Mouse (Mus musculus) hindbrain, embryonic 10.5 days (tissue): Measurements from ENCODE around the gene Zfp821. TPM values are rescaled to one million over a fixed set of nuclear protein-coding genes. Genes with fewer than 3 reads are reported as not detected.
A peak's percentile ranks its signal among the peaks of the same experiment; 100 is the strongest.
"Not testable (repeated sequence)": the region's sequence is repeated elsewhere in the genome, so short reads cannot be mapped to it uniquely, and the experiment has no call there.

ENCODE experiments used
- DNase-seq: peaks from one replicate; pipeline ENCODE4 v3.0.0-alpha.2; 2017; ENCODE audit warnings: low spot score
- H3K27ac ChIP-seq: fragments of 300-500 bp; sonication (generic); 2 replicates; pipeline ENCODE4 v1.5.1; 2016; ENCODE audit warnings: mild to moderate bottlenecking, moderate library complexity
- H3K27me3 ChIP-seq: fragments of 300-500 bp; sonication (generic); 2 replicates; pipeline ENCODE4 v1.6.1; 2016; ENCODE audit warnings: mild to moderate bottlenecking; ENCODE audit not compliant: poor library complexity, insufficient read depth, severe bottlenecking
- H3K36me3 ChIP-seq: fragments of 300-500 bp; sonication (generic); 2 replicates; pipeline ENCODE4 v1.6.1; 2016; ENCODE audit warnings: mild to moderate bottlenecking, moderate library complexity
- H3K4me1 ChIP-seq: fragments of 300-500 bp; sonication (generic); replicated peaks from 2 replicates; pipeline ENCODE4 v1.6.1; 2016; ENCODE audit warnings: mild to moderate bottlenecking
- H3K4me3 ChIP-seq: fragments of 300-500 bp; sonication (generic); 2 replicates; pipeline ENCODE4 v1.5.1; 2016; ENCODE audit warnings: mild to moderate bottlenecking, moderate library complexity
- H3K9me3 ChIP-seq: fragments of 300-500 bp; sonication (generic); 2 replicates; pipeline ENCODE4 v1.6.1; 2016; ENCODE audit warnings: mild to moderate bottlenecking, moderate library complexity
- WGBS: fragments of 180-500 bp; shearing (Covaris S2); methylation state at CpG from one replicate; pipeline ENCODE4 v1.1.7; 2016; 5-methylcytosine and 5-hydroxymethylcytosine counted together
- polyA plus RNA-seq: library from polyadenylated mRNA; unstranded; fragments of >200 nt; fragmentation: Nextera tagmentation; extraction: Ambion mirVana; gene quantifications from 2 replicates; pipeline ENCODE4 v1.2.1, GENCODE M21; 2016

The Zfp821 gene
- polyA plus RNA-seq, 1 experiment from 2014 or later = 50.3 TPM

- WGBS = 87% methylated on average over 3 of the region's 3 CpGs
Measured at GRCm38 (mm10) chr8:109734018-109734417, 28.7 kb downstream of the Zfp821 start.

GRCm38 (mm10) chr8:109736819-109737218 lies 31.5 kb downstream of the Zfp821 start:
- H3K36me3 ChIP-seq = peaks cover 35% of the 10 kb centered on the region

More at GRCm38 (mm10) chr8:109734018-109734417, 28.7 kb downstream of the Zfp821 start:
- no peaks in the 10 kb centered on the region for H3K9me3 ChIP-seq
- no peak overlapping the region for H3K27ac ChIP-seq
- DNase-seq = no peak
- no peaks in the 10 kb centered on the region for H3K27me3 ChIP-seq
- H3K4me1 ChIP-seq = peaks cover 15% of the 10 kb centered on the region
- H3K36me3 ChIP-seq = peaks cover 63% of the 10 kb centered on the region
- no peak overlapping the region for H3K4me3 ChIP-seq

GRCm38 (mm10) chr8:109737237-109738048 lies 32.1 kb downstream of the Zfp821 start, which contains the start of gene Atxn1l:
Gene Atxn1l, minus strand, starts transcription at chr8:109737739.
- Histone ChIP-seq H3K27me3 (no peaks in the 10 kb centered on the region), H3K4me1 (peaks cover 15% of the 10 kb centered on the region), H3K4me3 (peak within 1 kb of the TSS; percentile 98), H3K9me3 (no peaks in the 10 kb centered on the region), H3K27ac (peak within 1 kb of the TSS; percentile 96), H3K36me3 (peaks cover 29% of the 10 kb centered on the region)
- WGBS = under 1% methylated on average over 59 of the region's 59 CpGs
- peak; percentile 95 for DNase-seq

More at GRCm38 (mm10) chr8:109736819-109737218, 31.5 kb downstream of the Zfp821 start:
- peak overlapping the region; percentile 98 for H3K4me3 ChIP-seq
- no peaks in the 10 kb centered on the region for H3K27me3 ChIP-seq
- peak overlapping the region; percentile 96 for H3K27ac ChIP-seq
- WGBS = 9% methylated on average over 8 of the region's 8 CpGs
- no peaks in the 10 kb centered on the region for H3K9me3 ChIP-seq
- H3K4me1 ChIP-seq = peaks cover 15% of the 10 kb centered on the region
- DNase-seq = no peak

GRCm38 (mm10) chr8:109738049-109738380 lies 32.7 kb downstream of the Zfp821 start:
- peak overlapping the region; percentile 98 for H3K4me3 ChIP-seq
- DNase-seq = no peak
- H3K4me1 ChIP-seq = peaks cover 15% of the 10 kb centered on the region
- H3K9me3 ChIP-seq = no peaks in the 10 kb centered on the region
- no peaks in the 10 kb centered on the region for H3K27me3 ChIP-seq
- 94% methylated on average over 1 of the region's 1 CpGs for WGBS
- peak overlapping the region; percentile 96 for H3K27ac ChIP-seq
- peaks cover 23% of the 10 kb centered on the region for H3K36me3 ChIP-seq

GRCm38 (mm10) chr8:109747468-109748199 lies 42.3 kb downstream of the Zfp821 start:
- Histone ChIP-seq H3K27ac (no peak overlapping the region), H3K9me3 (no peaks in the 10 kb centered on the region), H3K36me3 (no peaks in the 10 kb centered on the region), H3K4me3 (no peak overlapping the region), H3K27me3 (no peaks in the 10 kb centered on the region), H3K4me1 (no peaks in the 10 kb centered on the region)
- WGBS = 87% methylated on average over 12 of the region's 12 CpGs
- no peak for DNase-seq

- no peak overlapping the region for H3K4me3 ChIP-seq
- H3K4me1 ChIP-seq = no peaks in the 10 kb centered on the region
- no peaks in the 10 kb centered on the region for H3K36me3 ChIP-seq
- DNase-seq = no peak
- H3K27me3 ChIP-seq = no peaks in the 10 kb centered on the region
- H3K9me3 ChIP-seq = no peaks in the 10 kb centered on the region
- no peak overlapping the region for H3K27ac ChIP-seq
- 73% methylated on average over 5 of the region's 5 CpGs for WGBS
Measured at GRCm38 (mm10) chr8:109750274-109750673, 44.9 kb downstream of the Zfp821 start.

- no peaks in the 10 kb centered on the region for H3K9me3 ChIP-seq
- 80% methylated on average over 12 of the region's 12 CpGs for WGBS
- H3K4me3 ChIP-seq = no peak overlapping the region
- H3K27me3 ChIP-seq = no peaks in the 10 kb centered on the region
- H3K27ac ChIP-seq = no peak overlapping the region
- H3K4me1 ChIP-seq = no peaks in the 10 kb centered on the region
- H3K36me3 ChIP-seq = no peaks in the 10 kb centered on the region
- no peak for DNase-seq
Measured at GRCm38 (mm10) chr8:109750699-109751098, 45.4 kb downstream of the Zfp821 start.

GRCm38 (mm10) chr8:109751731-109752485 lies 46.6 kb downstream of the Zfp821 start:
- H3K27ac ChIP-seq = no peak overlapping the region
- no peaks in the 10 kb centered on the region for H3K4me1 ChIP-seq
- no peaks in the 10 kb centered on the region for H3K36me3 ChIP-seq
- 87% methylated on average over 20 of the region's 20 CpGs for WGBS
- no peaks in the 10 kb centered on the region for H3K27me3 ChIP-seq
- no peak overlapping the region for H3K4me3 ChIP-seq
- DNase-seq = no peak
- H3K9me3 ChIP-seq = no peaks in the 10 kb centered on the region

GRCm38 (mm10) chr8:109754696-109755095 lies 49.4 kb downstream of the Zfp821 start:
- no peaks in the 10 kb centered on the region for H3K4me1 ChIP-seq
- H3K9me3 ChIP-seq = no peaks in the 10 kb centered on the region
- H3K27me3 ChIP-seq = no peaks in the 10 kb centered on the region
- 91% methylated on average over 8 of the region's 8 CpGs for WGBS
- no peak overlapping the region for H3K27ac ChIP-seq
- H3K4me3 ChIP-seq = no peak overlapping the region
- no peak for DNase-seq
- H3K36me3 ChIP-seq = no peaks in the 10 kb centered on the region

GRCm38 (mm10) chr8:109755554-109755953 lies 50.2 kb downstream of the Zfp821 start:
- not testable (repeated sequence) for H3K9me3 ChIP-seq, DNase-seq, H3K27me3 ChIP-seq, H3K36me3 ChIP-seq, H3K4me3 ChIP-seq, H3K4me1 ChIP-seq, H3K27ac ChIP-seq
- 81% methylated on average over 4 of the region's 4 CpGs for WGBS

GRCm38 (mm10) chr8:109756849-109757248 lies 51.5 kb downstream of the Zfp821 start:
- WGBS = 74% methylated on average over 3 of the region's 3 CpGs
- Histone ChIP-seq H3K36me3 (no peaks in the 10 kb centered on the region), H3K4me3 (no peak overlapping the region), H3K4me1 (no peaks in the 10 kb centered on the region), H3K27me3 (no peaks in the 10 kb centered on the region), H3K9me3 (peaks cover 7% of the 10 kb centered on the region), H3K27ac (no peak overlapping the region)
- DNase-seq = no peak

- H3K9me3 ChIP-seq = peaks cover 29% of the 10 kb centered on the region
- H3K36me3 ChIP-seq = no peaks in the 10 kb centered on the region
- WGBS = 88% methylated on average over 7 of the region's 7 CpGs
- no peak for DNase-seq
- no peaks in the 10 kb centered on the region for H3K4me1 ChIP-seq
- H3K4me3 ChIP-seq = no peak overlapping the region
- H3K27me3 ChIP-seq = no peaks in the 10 kb centered on the region
- H3K27ac ChIP-seq = no peak overlapping the region
Measured at GRCm38 (mm10) chr8:109759426-109759825, 54.1 kb downstream of the Zfp821 start.
